Comparison of ENCODE assay signal across 8 mouse cellular contexts in genomic region chr14:55918240-55919082, GRCm38 (mm10). TPM values are rescaled to one million over a fixed set of nuclear protein-coding genes. Genes with fewer than 3 reads are reported as not detected.
DNase-seq lines count a peak whose midpoint lies in the region; ATAC-seq and TF ChIP-seq lines count a peak whose summit lies in the region.

No protein-coding gene starts in this region.

- no peak for TF ChIP-seq EP300 in liver, embryonic 14.5 days (IDR thresholded peaks at IDR 0.05; ENCODE audit: low read depth)

- DNase-seq in adrenal gland, postnatal 14 days: peak; percentile 84
- peak; percentile 96 for DNase-seq in kidney, postnatal 0 days (ENCODE audit: low spot score)
- peak; percentile 67 to 72 (median 70) for DNase-seq in liver, embryonic 14.5 days (ENCODE audit: low read depth in 3 of 3, low spot score in 3 of 3)
- peak; percentile 53 for DNase-seq in testis, postnatal 14 days (ENCODE audit: low spot score)

- 0 out of 2 replicates have a peak, but pooled peaks cover 3% of the 10 kb centered on the region for H3K4me1 ChIP-seq in embryonic facial prominence, embryonic 12.5 days
- H3K4me1 ChIP-seq in heart, embryonic 13.5 days: peaks cover 11% of the 10 kb centered on the region
- H3K4me1 ChIP-seq in kidney, postnatal 0 days (replicated peaks; ENCODE audit: insufficient read depth, low read length): no peaks in the 10 kb centered on the region
- H3K4me1 ChIP-seq in liver, embryonic 14.5 days (replicated peaks; ENCODE audit: control insufficient read depth in 2 of 2, insufficient read depth in 2 of 2, low read length in 1 of 2): peaks cover 12 to 19% of the 10 kb centered on the region in 2 experiments
- H3K4me1 ChIP-seq in neural tube, embryonic 13.5 days (replicated peaks): peaks cover 4% of the 10 kb centered on the region; the same call in 1 of the 2 replicates

- H3K4me2 ChIP-seq in embryonic facial prominence, embryonic 12.5 days (replicated peaks): 0 out of 2 replicates have a peak overlapping the region, but pooled peaks have one; percentile 5
- no peak overlapping the region for H3K4me2 ChIP-seq in heart, embryonic 13.5 days
- no peak overlapping the region for H3K4me2 ChIP-seq in kidney, postnatal 0 days (ENCODE audit: low read length)
- H3K4me2 ChIP-seq in liver, embryonic 14.5 days (ENCODE audit: low read depth): no peak overlapping the region
- H3K4me2 ChIP-seq in neural tube, embryonic 13.5 days: peak overlapping the region; percentile 41

- H3K36me3 ChIP-seq in embryonic facial prominence, embryonic 12.5 days: no peaks in the 10 kb centered on the region
- no peaks in the 10 kb centered on the region for H3K36me3 ChIP-seq in heart, embryonic 13.5 days
- no peaks in the 10 kb centered on the region for H3K36me3 ChIP-seq in kidney, postnatal 0 days (ENCODE audit: insufficient read depth, low read length)
- no peaks in the 10 kb centered on the region for H3K36me3 ChIP-seq in liver, embryonic 14.5 days (replicated peaks; ENCODE audit: control insufficient read depth, insufficient read depth, low read depth)
- H3K36me3 ChIP-seq in neural tube, embryonic 13.5 days: no peaks in the 10 kb centered on the region

- no peak overlapping the region for H3K4me3 ChIP-seq in embryonic facial prominence, embryonic 12.5 days
- H3K4me3 ChIP-seq in heart, embryonic 13.5 days: no peak overlapping the region
- no peak overlapping the region for H3K4me3 ChIP-seq in kidney, postnatal 0 days (replicated peaks; ENCODE audit: low read depth, low read length)
- no peak overlapping the region for H3K4me3 ChIP-seq in liver, embryonic 14.5 days (ENCODE audit: insufficient read depth in 1 of 2, low read depth in 2 of 2, low read length in 2 of 2)
- no peak overlapping the region for H3K4me3 ChIP-seq in neural tube, embryonic 13.5 days

- H3K27me3 ChIP-seq in embryonic facial prominence, embryonic 12.5 days: no peaks in the 10 kb centered on the region
- H3K27me3 ChIP-seq in heart, embryonic 13.5 days (replicated peaks): peaks cover 3% of the 10 kb centered on the region; the same call in 1 of the 2 replicates
- no peaks in the 10 kb centered on the region for H3K27me3 ChIP-seq in kidney, postnatal 0 days (ENCODE audit: insufficient read depth, low read length)
- H3K27me3 ChIP-seq in liver, embryonic 14.5 days (ENCODE audit: control insufficient read depth, insufficient read depth, low read length): no peaks in the 10 kb centered on the region
- H3K27me3 ChIP-seq in neural tube, embryonic 13.5 days: no peaks in the 10 kb centered on the region

- no peaks in the 10 kb centered on the region for H3K9me3 ChIP-seq in embryonic facial prominence, embryonic 12.5 days
- no peaks in the 10 kb centered on the region for H3K9me3 ChIP-seq in heart, embryonic 13.5 days
- H3K9me3 ChIP-seq in kidney, postnatal 0 days (replicated peaks; ENCODE audit: low read length): no peaks in the 10 kb centered on the region
- no peaks in the 10 kb centered on the region for H3K9me3 ChIP-seq in liver, embryonic 14.5 days (ENCODE audit: control insufficient read depth, low read length)
- H3K9me3 ChIP-seq in neural tube, embryonic 13.5 days: no peaks in the 10 kb centered on the region

- WGBS in embryonic facial prominence, embryonic 12.5 days: 35% methylated on average over 14 of the region's 14 CpGs
- 35% methylated on average over 14 of the region's 14 CpGs for WGBS in heart, embryonic 13.5 days
- WGBS in kidney, postnatal 0 days: 36% methylated on average over 14 of the region's 14 CpGs
- 30% methylated on average over 14 of the region's 14 CpGs for WGBS in liver, embryonic 14.5 days (ENCODE audit: insufficient replicate concordance)
- 45% methylated on average over 14 of the region's 14 CpGs for WGBS in neural tube, embryonic 13.5 days

- ATAC-seq in CD4-positive, CD25-positive, alpha-beta regulatory T cell, adult 4 months: peak; percentile 82
- ATAC-seq in embryonic facial prominence, embryonic 12.5 days (ENCODE audit: insufficient number of reproducible peaks, insufficient read depth, low FRiP score, low TSS enrichment): peak; percentile 68; the same call in 1 of the 2 replicates
- ATAC-seq in heart, embryonic 13.5 days (ENCODE audit: extremely low read depth, insufficient number of reproducible peaks, low FRiP score, low TSS enrichment): no peak; the same call in 1 of the 2 replicates
- ATAC-seq in kidney, postnatal 0 days (replicated peaks; ENCODE audit: low FRiP score, low read depth): peak; percentile 69
- no peak for ATAC-seq in liver, embryonic 14.5 days (ENCODE audit: insufficient read depth)
- ATAC-seq in neural tube, embryonic 13.5 days (ENCODE audit: low read depth): peak; percentile 87

- H3K9ac ChIP-seq in embryonic facial prominence, embryonic 12.5 days: no peak overlapping the region
- peak overlapping the region; percentile 55; the same call in 1 of the 2 replicates for H3K9ac ChIP-seq in heart, embryonic 13.5 days
- no peak overlapping the region for H3K9ac ChIP-seq in kidney, postnatal 0 days (ENCODE audit: low read depth, low read length)
- no peak overlapping the region for H3K9ac ChIP-seq in liver, embryonic 14.5 days (replicated peaks)
- peak overlapping the region; percentile 45 for H3K9ac ChIP-seq in neural tube, embryonic 13.5 days

- no peak overlapping the region for H3K27ac ChIP-seq in embryonic facial prominence, embryonic 12.5 days
- no peak overlapping the region for H3K27ac ChIP-seq in heart, embryonic 13.5 days (replicated peaks)
- no peak overlapping the region for H3K27ac ChIP-seq in kidney, postnatal 0 days
- no peak overlapping the region for H3K27ac ChIP-seq in liver, embryonic 14.5 days
- H3K27ac ChIP-seq in neural tube, embryonic 13.5 days (replicated peaks): no peak overlapping the region

- TF ChIP-seq CTCF in kidney, postnatal 0 days (IDR thresholded peaks at IDR 0.05; ENCODE audit: low read depth): peak; percentile 95
- peak; percentile 88 for TF ChIP-seq CTCF in liver, embryonic 14.5 days (IDR thresholded peaks at IDR 0.05; ENCODE audit: low read depth)

RNA-seq across cellular contexts. Expression of gene Sdr39u1, which starts 18.4 kb away (rescaled TPM):
- polyA plus RNA-seq in CD4-positive, CD25-positive, alpha-beta regulatory T cell, adult 4 months (2017; shearing (Covaris generic)): 100 to 1,000 TPM in 1 of 2 experiments, 10 to 100 TPM in 1; 88.4 to 115 TPM
- total RNA-seq in adrenal gland, postnatal 14 days (2021): 83.3 and 100 TPM in 2 replicates
- polyA plus RNA-seq in embryonic facial prominence, embryonic 12.5 days (2016; fragmentation: Nextera tagmentation; extraction: Ambion mirVana): 69.9 and 77.7 TPM in 2 replicates
- polyA plus RNA-seq in heart, embryonic 13.5 days (2015; fragmentation: Nextera tagmentation; extraction: Ambion mirVana): 48.2 and 51.6 TPM in 2 replicates
- 85.3 and 86.0 TPM in 2 replicates for polyA plus RNA-seq in kidney, postnatal 0 days (2015; fragmentation: Nextera tagmentation; extraction: Ambion mirVana)
- polyA plus RNA-seq in liver, embryonic 14.5 days (2012; rRNA removed): 6.1 and 6.7 TPM in 2 replicates
- 11.8 and 12.0 TPM in 2 replicates for polyA plus RNA-seq in liver, embryonic 14.5 days (2014; fragmentation: Nextera tagmentation; extraction: Ambion mirVana)
- 105 and 109 TPM in 2 replicates for polyA plus RNA-seq in neural tube, embryonic 13.5 days (2015; fragmentation: Nextera tagmentation; extraction: Ambion mirVana)

RNA-seq across cellular contexts. Expression of gene Cma1, which starts 26.0 kb away (rescaled TPM):
- polyA plus RNA-seq in CD4-positive, CD25-positive, alpha-beta regulatory T cell, adult 4 months (2017; shearing (Covaris generic)): not detected
- 4.3 and 5.9 TPM in 2 replicates for total RNA-seq in adrenal gland, postnatal 14 days (2021)
- 0.60 and 0.85 TPM in 2 replicates for polyA plus RNA-seq in embryonic facial prominence, embryonic 12.5 days (2016; fragmentation: Nextera tagmentation; extraction: Ambion mirVana)
- 0.78 and 0.86 TPM in 2 replicates for polyA plus RNA-seq in heart, embryonic 13.5 days (2015; fragmentation: Nextera tagmentation; extraction: Ambion mirVana)
- polyA plus RNA-seq in kidney, postnatal 0 days (2015; fragmentation: Nextera tagmentation; extraction: Ambion mirVana): 1.8 and 5.8 TPM in 2 replicates
- polyA plus RNA-seq in liver, embryonic 14.5 days (2012; rRNA removed): 0.12 and 0.13 TPM in 2 replicates
- 0.15 and 0.25 TPM in 2 replicates for polyA plus RNA-seq in liver, embryonic 14.5 days (2014; fragmentation: Nextera tagmentation; extraction: Ambion mirVana)
- polyA plus RNA-seq in neural tube, embryonic 13.5 days (2015; fragmentation: Nextera tagmentation; extraction: Ambion mirVana): 0.47 TPM in 1 of 2 replicates, not detected in the other

RNA-seq across cellular contexts. Expression of gene Cma2, which starts 32.3 kb away (rescaled TPM):
- polyA plus RNA-seq in CD4-positive, CD25-positive, alpha-beta regulatory T cell, adult 4 months (2017; shearing (Covaris generic)): not detected
- total RNA-seq in adrenal gland, postnatal 14 days (2021): 0.70 TPM in 1 of 2 replicates, not detected in the other
- not detected in 2 replicates for polyA plus RNA-seq in embryonic facial prominence, embryonic 12.5 days (2016; fragmentation: Nextera tagmentation; extraction: Ambion mirVana)
- polyA plus RNA-seq in heart, embryonic 13.5 days (2015; fragmentation: Nextera tagmentation; extraction: Ambion mirVana): not detected in 2 replicates
- polyA plus RNA-seq in kidney, postnatal 0 days (2015; fragmentation: Nextera tagmentation; extraction: Ambion mirVana): not detected in 2 replicates
- polyA plus RNA-seq in liver, embryonic 14.5 days (2012; rRNA removed): not detected in 2 replicates
- polyA plus RNA-seq in liver, embryonic 14.5 days (2014; fragmentation: Nextera tagmentation; extraction: Ambion mirVana): not detected in 2 replicates
- not detected in 2 replicates for polyA plus RNA-seq in neural tube, embryonic 13.5 days (2015; fragmentation: Nextera tagmentation; extraction: Ambion mirVana)

RNA-seq across cellular contexts. Expression of gene Khnyn, which starts 33.7 kb away (rescaled TPM):
- 10 to 100 TPM; 13.4 to 13.9 TPM for polyA plus RNA-seq in CD4-positive, CD25-positive, alpha-beta regulatory T cell, adult 4 months (2017; shearing (Covaris generic))
- total RNA-seq in adrenal gland, postnatal 14 days (2021): 19.2 and 23.8 TPM in 2 replicates
- 31.6 and 31.8 TPM in 2 replicates for polyA plus RNA-seq in embryonic facial prominence, embryonic 12.5 days (2016; fragmentation: Nextera tagmentation; extraction: Ambion mirVana)
- 9.5 and 9.8 TPM in 2 replicates for polyA plus RNA-seq in heart, embryonic 13.5 days (2015; fragmentation: Nextera tagmentation; extraction: Ambion mirVana)
- polyA plus RNA-seq in kidney, postnatal 0 days (2015; fragmentation: Nextera tagmentation; extraction: Ambion mirVana): 8.1 and 9.8 TPM in 2 replicates
- 5.8 and 7.5 TPM in 2 replicates for polyA plus RNA-seq in liver, embryonic 14.5 days (2012; rRNA removed)
- 2.4 and 2.8 TPM in 2 replicates for polyA plus RNA-seq in liver, embryonic 14.5 days (2014; fragmentation: Nextera tagmentation; extraction: Ambion mirVana)
- 10.5 and 11.1 TPM in 2 replicates for polyA plus RNA-seq in neural tube, embryonic 13.5 days (2015; fragmentation: Nextera tagmentation; extraction: Ambion mirVana)

RNA-seq across cellular contexts. Expression of gene Cbln3, which starts 34.3 kb away (rescaled TPM):
- polyA plus RNA-seq in CD4-positive, CD25-positive, alpha-beta regulatory T cell, adult 4 months (2017; shearing (Covaris generic)): not detected
- total RNA-seq in adrenal gland, postnatal 14 days (2021): 0.11 and 0.34 TPM in 2 replicates
- polyA plus RNA-seq in embryonic facial prominence, embryonic 12.5 days (2016; fragmentation: Nextera tagmentation; extraction: Ambion mirVana): 0.28 and 0.42 TPM in 2 replicates
- 0.27 and 0.31 TPM in 2 replicates for polyA plus RNA-seq in heart, embryonic 13.5 days (2015; fragmentation: Nextera tagmentation; extraction: Ambion mirVana)
- 0.20 and 0.28 TPM in 2 replicates for polyA plus RNA-seq in kidney, postnatal 0 days (2015; fragmentation: Nextera tagmentation; extraction: Ambion mirVana)
- polyA plus RNA-seq in liver, embryonic 14.5 days (2012; rRNA removed): 0.15 and 0.16 TPM in 2 replicates
- 0.06 and 0.15 TPM in 2 replicates for polyA plus RNA-seq in liver, embryonic 14.5 days (2014; fragmentation: Nextera tagmentation; extraction: Ambion mirVana)
- 0.19 and 0.25 TPM in 2 replicates for polyA plus RNA-seq in neural tube, embryonic 13.5 days (2015; fragmentation: Nextera tagmentation; extraction: Ambion mirVana)

Comparison
In these comparisons a context has a peak if more than half of its experiments do, and no peak if none do; other contexts are left out.
1. ATAC-seq: peak in CD4-positive, CD25-positive, alpha-beta regulatory T cell, adult 4 months (single experiment), embryonic facial prominence, embryonic 12.5 days (single experiment), kidney, postnatal 0 days (single experiment) and neural tube, embryonic 13.5 days (single experiment); none in heart, embryonic 13.5 days (single experiment) and liver, embryonic 14.5 days (single experiment).
2. H3K4me2 ChIP-seq: peak in embryonic facial prominence, embryonic 12.5 days (single experiment) and neural tube, embryonic 13.5 days (single experiment); none in heart, embryonic 13.5 days (single experiment), kidney, postnatal 0 days (single experiment) and liver, embryonic 14.5 days (single experiment).
3. H3K9ac ChIP-seq: peak in heart, embryonic 13.5 days (single experiment) and neural tube, embryonic 13.5 days (single experiment); none in embryonic facial prominence, embryonic 12.5 days (single experiment), kidney, postnatal 0 days (single experiment) and liver, embryonic 14.5 days (single experiment).
4. Peak in every context shown above with its lines, with median percentiles within 50 percentile points of each other: DNase-seq.